Mouse (Mus musculus): ENCODE data around the gene Qsox2. TPM values are rescaled to one million over a fixed set of nuclear protein-coding genes. Genes with fewer than 3 reads are reported as not detected.

Qsox2 gene
- polyA plus RNA-seq, 1 experiment from 2014 or later, result 21.2 TPM

Other genes with a start within 250 kb of the Qsox2 start
- 66.2 and 66.3 TPM in 2 replicates for gene Ubac1, start 215.8 kb downstream of the Qsox2 start, polyA plus RNA-seq (2015; fragmentation: Nextera tagmentation; extraction: Ambion mirVana)
- 9.2 and 10.9 TPM in 2 replicates for gene Nacc2, start 114.3 kb downstream of the Qsox2 start, polyA plus RNA-seq (2015; fragmentation: Nextera tagmentation; extraction: Ambion mirVana)
- not detected in 2 replicates for gene Lhx3, start 29.2 kb downstream of the Qsox2 start, polyA plus RNA-seq (2015; fragmentation: Nextera tagmentation; extraction: Ambion mirVana)
- gene Ccdc187, start 57.0 kb upstream of the Qsox2 start, polyA plus RNA-seq (2015; fragmentation: Nextera tagmentation; extraction: Ambion mirVana), result 0.60 TPM in 2 replicates
- 47.2 and 51.6 TPM in 2 replicates for gene Gpsm1, start 78.0 kb upstream of the Qsox2 start, polyA plus RNA-seq (2015; fragmentation: Nextera tagmentation; extraction: Ambion mirVana)
- 22.8 and 24.7 TPM in 2 replicates for gene Dnlz, start 114.6 kb upstream of the Qsox2 start, polyA plus RNA-seq (2015; fragmentation: Nextera tagmentation; extraction: Ambion mirVana)
- gene Card9, start 123.4 kb upstream of the Qsox2 start, polyA plus RNA-seq (2015; fragmentation: Nextera tagmentation; extraction: Ambion mirVana), result 4.2 and 4.4 TPM in 2 replicates
- gene Snapc4, start 143.1 kb upstream of the Qsox2 start, polyA plus RNA-seq (2015; fragmentation: Nextera tagmentation; extraction: Ambion mirVana), result 25.3 and 25.6 TPM in 2 replicates
- gene Entr1, start 151.8 kb upstream of the Qsox2 start, polyA plus RNA-seq (2015; fragmentation: Nextera tagmentation; extraction: Ambion mirVana), result 112 and 117 TPM in 2 replicates
- 94.7 and 98.6 TPM in 2 replicates for gene Pmpca, start 151.8 kb upstream of the Qsox2 start, polyA plus RNA-seq (2015; fragmentation: Nextera tagmentation; extraction: Ambion mirVana)
- gene Inpp5e, start 171.7 kb upstream of the Qsox2 start, polyA plus RNA-seq (2015; fragmentation: Nextera tagmentation; extraction: Ambion mirVana), result 18.7 and 22.1 TPM in 2 replicates
- gene Sec16a, start 207.7 kb upstream of the Qsox2 start, polyA plus RNA-seq (2015; fragmentation: Nextera tagmentation; extraction: Ambion mirVana), result 21.8 and 23.2 TPM in 2 replicates